Mouse (Mus musculus) neural tube, embryonic 13.5 days (tissue): ENCODE measurements around the gene Scrg1. TPM values are rescaled to one million over a fixed set of nuclear protein-coding genes. Genes with fewer than 3 reads are reported as not detected.
A peak's percentile ranks its signal among the peaks of the same experiment; 100 is the strongest.
"Not testable (repeated sequence)": the region's sequence is repeated elsewhere in the genome, so short reads cannot be mapped to it uniquely, and the experiment has no call there.

Experiments
- ATAC-seq: fragments of 200-750 bp; cut with Nextera tagmentation; 2 replicates; pipeline ENCODE4 v1.8.0; 2017; ENCODE audit warnings: low read depth, mild to moderate bottlenecking, moderate TSS enrichment, moderate library complexity
- H3K27ac ChIP-seq: fragments of 300-500 bp; sonication (generic); replicated peaks from 2 replicates; pipeline ENCODE4 v1.5.1; 2015; ENCODE audit warnings: moderate library complexity, mild to moderate bottlenecking, inconsistent platforms
- H3K27me3 ChIP-seq: fragments of 300-500 bp; sonication (generic); 2 replicates; pipeline ENCODE4 v1.6.1; 2015; ENCODE audit warnings: mild to moderate bottlenecking, inconsistent platforms
- H3K36me3 ChIP-seq: fragments of 300-500 bp; sonication (generic); 2 replicates; pipeline ENCODE4 v1.6.1; 2015; ENCODE audit warnings: mild to moderate bottlenecking, inconsistent platforms
- H3K4me1 ChIP-seq: fragments of 300-500 bp; sonication (generic); replicated peaks from 2 replicates; pipeline ENCODE4 v1.6.1; 2015; ENCODE audit warnings: inconsistent platforms
- H3K4me2 ChIP-seq: fragments of 300-500 bp; sonication (generic); 2 replicates; pipeline ENCODE4 v1.6.1; 2015; ENCODE audit warnings: inconsistent platforms, mild to moderate bottlenecking, moderate library complexity
- H3K4me3 ChIP-seq: fragments of 300-500 bp; sonication (generic); 2 replicates; pipeline ENCODE4 v1.5.1; 2015; ENCODE audit warnings: mild to moderate bottlenecking, inconsistent platforms
- H3K9ac ChIP-seq: fragments of 300-500 bp; sonication (generic); 2 replicates; pipeline ENCODE4 v1.6.1; 2015; ENCODE audit warnings: moderate library complexity, mild to moderate bottlenecking, inconsistent platforms
- H3K9me3 ChIP-seq: fragments of 300-500 bp; sonication (generic); 2 replicates; pipeline ENCODE4 v1.6.1; 2016; ENCODE audit warnings: inconsistent platforms
- WGBS: fragments of 180-500 bp; shearing (Covaris S2); methylation state at CpG from one replicate; pipeline ENCODE4 v1.1.7; 2015; 5-methylcytosine and 5-hydroxymethylcytosine counted together
- polyA plus RNA-seq: library from polyadenylated mRNA; unstranded; fragments of >200 nt; fragmentation: Nextera tagmentation; extraction: Ambion mirVana; gene quantifications from 2 replicates; pipeline ENCODE4 v1.2.1, GENCODE M21; 2015

The Scrg1 gene
- polyA plus RNA-seq, 1 experiment from 2014 or later, result 2.3 TPM

DNA sequence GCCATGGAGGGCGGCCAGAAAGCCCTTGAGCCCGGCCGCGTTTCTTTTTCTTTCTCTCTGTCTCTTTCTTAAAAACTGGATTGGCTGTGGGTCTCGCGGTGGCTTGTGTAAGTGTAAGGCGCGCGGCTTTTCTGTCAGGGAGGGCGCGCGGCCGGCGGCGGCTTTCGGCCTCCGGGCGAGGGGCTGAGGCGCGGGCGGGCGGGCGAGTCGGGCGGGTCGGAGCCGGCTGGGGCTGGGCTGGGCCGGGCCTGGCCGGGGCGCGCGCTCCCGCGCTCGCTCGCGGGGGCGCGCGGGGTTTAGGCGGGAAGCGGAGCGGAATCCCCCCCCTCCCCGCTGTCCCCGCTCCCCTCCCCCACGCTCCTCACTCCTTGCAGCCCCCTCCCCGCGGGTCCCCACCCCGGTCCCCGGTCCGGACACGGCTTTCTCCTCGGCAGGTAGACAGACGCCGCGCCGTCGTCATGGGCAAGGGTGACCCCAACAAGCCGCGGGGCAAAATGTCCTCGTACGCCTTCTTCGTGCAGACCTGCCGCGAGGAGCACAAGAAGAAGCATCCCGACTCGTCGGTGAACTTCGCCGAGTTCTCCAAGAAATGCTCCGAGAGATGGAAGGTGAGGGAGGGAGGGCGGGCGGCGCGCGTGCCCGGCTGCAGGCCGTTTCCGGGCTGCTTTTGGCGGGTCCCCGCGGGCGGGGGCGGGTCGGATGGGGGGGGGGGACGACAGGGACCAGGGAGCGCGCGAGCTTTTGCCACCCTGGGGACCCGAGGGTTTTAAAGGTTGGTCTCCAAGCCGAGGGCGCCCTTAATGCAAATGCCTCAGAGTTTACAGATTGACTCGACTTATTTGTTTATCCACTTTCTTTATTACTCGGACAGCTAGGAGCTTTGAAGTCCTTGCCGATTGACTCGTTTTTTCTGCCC lies 56.7 kb downstream of the Scrg1 start:
- H3K9me3 ChIP-seq, result no peaks in the 10 kb centered on the region
- H3K27ac ChIP-seq, result peak overlapping the region; percentile 99
- ATAC-seq, result peak; percentile 77
- 0 out of 2 replicates have a peak, but pooled peaks cover 5% of the 10 kb centered on the region for H3K36me3 ChIP-seq
- H3K4me2 ChIP-seq, result peak overlapping the region; percentile 65
- H3K4me1 ChIP-seq, result peaks cover 10% of the 10 kb centered on the region
- peak overlapping the region; percentile 82 for H3K4me3 ChIP-seq
- no peaks in the 10 kb centered on the region for H3K27me3 ChIP-seq
- peak overlapping the region; percentile 95 for H3K9ac ChIP-seq
- 1% methylated on average over 73 of the region's 96 CpGs for WGBS

DNA sequence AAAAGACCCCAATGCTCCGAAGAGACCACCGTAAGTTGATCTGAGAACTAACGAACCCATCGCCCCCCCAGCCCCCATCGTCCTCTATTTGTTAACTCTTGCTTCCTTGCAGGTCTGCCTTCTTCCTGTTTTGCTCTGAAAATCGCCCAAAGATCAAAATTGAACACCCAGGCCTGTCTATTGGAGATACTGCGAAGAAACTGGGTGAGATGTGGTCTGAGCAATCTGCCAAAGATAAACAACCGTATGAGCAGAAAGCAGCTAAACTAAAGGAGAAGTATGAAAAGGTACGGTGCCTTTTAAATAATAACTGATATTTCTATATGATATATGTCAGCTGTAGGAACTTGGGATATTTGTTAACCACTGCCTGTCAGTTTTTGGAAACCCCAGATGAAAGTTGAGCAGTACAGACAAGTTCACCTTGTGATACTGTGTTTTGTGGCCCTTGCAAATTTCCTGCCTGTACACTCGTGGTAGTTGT lies 57.5 kb downstream of the Scrg1 start:
- ATAC-seq, H3K9me3 ChIP-seq, H3K36me3 ChIP-seq, H3K27me3 ChIP-seq, H3K27ac ChIP-seq: not testable (repeated sequence)
- peaks cover 10% of the 10 kb centered on the region for H3K4me1 ChIP-seq
- H3K9ac ChIP-seq, result peak overlapping the region; percentile 95
- H3K4me3 ChIP-seq, result peak overlapping the region; percentile 82
- H3K4me2 ChIP-seq, result peak overlapping the region; percentile 65
- 28% methylated on average over 10 of the region's 10 CpGs for WGBS

DNA sequence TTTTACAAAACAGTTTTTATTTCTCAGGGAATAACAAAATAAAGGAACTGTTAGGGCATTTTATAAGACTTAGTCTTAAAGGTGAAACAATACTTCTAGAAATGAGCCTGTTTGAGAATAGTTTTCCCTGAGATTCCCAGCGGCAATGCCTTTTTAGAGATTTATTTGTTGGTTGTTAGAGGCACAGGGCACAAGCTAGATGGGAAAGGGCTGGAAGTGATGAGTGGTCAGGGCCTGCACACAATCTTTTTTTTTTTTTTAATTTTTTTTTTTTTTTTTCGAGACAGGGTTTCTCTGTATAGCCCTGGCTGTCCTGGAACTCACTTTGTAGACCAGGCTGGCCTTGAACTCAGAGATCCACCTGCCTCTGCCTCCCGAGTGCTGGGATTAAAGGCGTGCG lies 61.0 kb downstream of the Scrg1 start:
- ATAC-seq, H3K9me3 ChIP-seq, H3K4me1 ChIP-seq, H3K27ac ChIP-seq, H3K4me2 ChIP-seq, H3K4me3 ChIP-seq, H3K36me3 ChIP-seq, H3K27me3 ChIP-seq, H3K9ac ChIP-seq: not testable (repeated sequence)
- 96% methylated on average over 4 of the region's 5 CpGs for WGBS

DNA sequence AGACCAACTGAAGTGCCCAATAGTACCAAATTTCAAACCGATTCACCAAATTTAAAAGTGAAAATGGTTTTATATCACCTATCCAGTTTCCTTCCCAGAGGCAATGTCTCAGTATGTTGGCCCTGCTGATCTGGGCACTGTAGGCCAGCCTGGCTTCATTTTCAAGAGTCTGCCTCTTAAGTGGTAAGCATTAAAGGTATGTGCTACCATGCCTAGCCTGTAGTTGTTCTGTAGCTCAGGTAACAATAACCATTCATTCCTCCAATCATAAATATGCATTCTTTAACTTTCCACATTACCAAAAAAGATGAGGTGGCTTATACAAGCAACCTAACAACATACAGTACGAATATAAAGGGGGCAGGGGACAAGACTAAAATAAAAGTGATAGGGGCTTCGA lies 62.0 kb downstream of the Scrg1 start:
- WGBS, result 91% methylated on average over 3 of the region's 3 CpGs
- H3K27ac ChIP-seq, result no peak overlapping the region
- H3K9ac ChIP-seq, result no peak overlapping the region
- peaks cover 6% of the 10 kb centered on the region for H3K4me1 ChIP-seq
- no peak for ATAC-seq
- 0 out of 2 replicates have a peak, but pooled peaks cover 5% of the 10 kb centered on the region for H3K36me3 ChIP-seq
- H3K4me2 ChIP-seq, result no peak overlapping the region
- H3K4me3 ChIP-seq, result no peak overlapping the region
- no peaks in the 10 kb centered on the region for H3K9me3 ChIP-seq
- H3K27me3 ChIP-seq, result no peaks in the 10 kb centered on the region

DNA sequence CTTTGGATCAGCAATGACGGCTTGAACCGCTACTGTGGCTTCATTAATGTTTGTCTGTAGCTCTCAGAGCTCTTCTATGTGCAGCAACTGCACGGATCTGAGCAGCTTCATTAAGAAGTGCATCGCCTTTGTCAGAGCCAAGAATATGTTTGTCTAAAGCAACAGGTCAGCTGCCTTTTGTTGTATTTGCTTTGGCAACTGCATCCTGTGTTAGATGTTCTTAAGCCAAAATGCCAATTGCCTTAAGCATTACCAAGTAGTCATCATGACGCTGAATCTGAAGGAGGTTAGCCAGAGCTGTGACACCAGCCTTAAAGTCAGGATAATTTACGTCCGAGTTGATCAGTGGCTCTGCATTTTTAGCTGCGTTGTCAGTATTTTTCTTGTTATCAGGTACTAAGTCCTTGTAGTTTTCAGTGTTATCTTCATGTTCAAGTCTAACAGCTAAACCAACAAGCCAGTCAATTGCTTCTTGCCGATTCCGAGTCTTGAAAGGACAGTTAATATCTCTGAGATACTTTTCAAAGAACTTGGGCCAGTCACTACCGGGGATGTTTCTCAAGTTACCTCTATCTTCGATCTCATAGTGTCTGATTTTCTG lies 64.6 kb downstream of the Scrg1 start:
- WGBS, result 87% methylated on average over 12 of the region's 12 CpGs
- ATAC-seq, result no peak
- H3K4me3 ChIP-seq, result no peak overlapping the region
- no peaks in the 10 kb centered on the region for H3K9me3 ChIP-seq
- no peaks in the 10 kb centered on the region for H3K27me3 ChIP-seq
- H3K9ac ChIP-seq, result no peak overlapping the region
- peaks cover 9% of the 10 kb centered on the region; the same call in 1 of the 2 replicates for H3K36me3 ChIP-seq
- H3K27ac ChIP-seq, result no peak overlapping the region
- H3K4me1 ChIP-seq, result no peaks in the 10 kb centered on the region
- H3K4me2 ChIP-seq, result no peak overlapping the region

Other genes starting within 250 kb of the Scrg1 start
- 0.08 TPM in 1 of 2 replicates, not detected in the other for gene Hand2, start 134.9 kb upstream of the Scrg1 start, polyA plus RNA-seq
- 50.6 and 51.0 TPM in 2 replicates for gene Sap30, start 31.9 kb downstream of the Scrg1 start, polyA plus RNA-seq
- 85.6 and 87.2 TPM in 2 replicates for gene Hmgb2, start 56.0 kb downstream of the Scrg1 start, polyA plus RNA-seq
- gene Galnt7, start 197.1 kb downstream of the Scrg1 start, polyA plus RNA-seq, result 11.7 and 14.7 TPM in 2 replicates